Mouse (Mus musculus) bone marrow, adult 2 months (tissue): ENCODE measurements around the gene Spocd1.

ENCODE experiments used
- CTCF ChIP-seq: fragments of 200-500 bp; IDR thresholded peaks from 2 replicates; pipeline ENCODE4 v1.5.1; 2011; ENCODE audit warnings: low read length, control low read depth; ENCODE audit not compliant: control insufficient read depth, insufficient read depth
- POLR2A ChIP-seq: fragments of 200-500 bp; IDR thresholded peaks from 2 replicates; pipeline ENCODE4 v1.6.1; 2011; ENCODE audit warnings: low read depth, mild to moderate bottlenecking, control low read depth, low read length, borderline replicate concordance; ENCODE audit not compliant: control insufficient read depth

- TF ChIP-seq CTCF, result no peak
- no peak for TF ChIP-seq POLR2A
Measured at GRCm38 (mm10) chr4:129965294-129965693, 36.2 kb downstream of the Spocd1 start.
